Mouse (Mus musculus): ENCODE results near the gene Yif1a.

DNA sequence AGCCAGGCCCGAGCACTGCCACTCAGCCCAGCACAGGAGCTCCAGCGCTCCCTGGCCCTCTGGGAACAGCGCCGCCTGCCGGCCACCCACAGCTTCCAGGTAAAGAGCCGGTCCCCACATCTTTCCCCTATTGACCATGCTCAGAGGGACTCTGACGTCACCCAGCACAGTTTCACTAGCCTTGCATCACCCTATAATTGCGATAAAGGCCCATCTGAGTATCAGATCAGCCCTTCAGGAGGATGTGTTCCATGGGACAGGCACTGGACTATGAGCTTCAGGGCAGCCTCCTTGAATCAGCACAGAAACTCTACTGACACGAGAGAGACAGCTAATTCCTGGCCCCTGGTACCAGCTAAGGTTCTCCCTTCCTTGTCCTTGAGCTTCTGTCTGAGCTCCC is 34.4 kb upstream of the Yif1a start:
- peak; percentile 55 for TF ChIP-seq CTCF (IDR thresholded peaks at IDR 0.05; ENCODE audit: low read depth)
- TF ChIP-seq EP300 (IDR thresholded peaks at IDR 0.05; ENCODE audit: low read depth) = no peak
